Mouse (Mus musculus) heart, embryonic 10.5 days (tissue): Measurements from ENCODE around the gene Pptc7. TPM values are rescaled to one million over a fixed set of nuclear protein-coding genes. Genes with fewer than 3 reads are reported as not detected.
"Not testable (repeated sequence)": the region's sequence is repeated elsewhere in the genome, so short reads cannot be mapped to it uniquely, and the experiment has no call there.

Source experiments
- DNase-seq: peaks from one replicate; pipeline ENCODE4 v3.0.0-alpha.2; 2017; ENCODE audit warnings: low spot score
- H3K27ac ChIP-seq: fragments of 300-500 bp; sonication (generic); 2 replicates; pipeline ENCODE4 v1.5.1; 2016; ENCODE audit warnings: mild to moderate bottlenecking
- H3K27me3 ChIP-seq: fragments of 300-500 bp; sonication (generic); 2 replicates; pipeline ENCODE4 v1.6.1; 2016; ENCODE audit warnings: mild to moderate bottlenecking; ENCODE audit not compliant: poor library complexity, insufficient read depth, severe bottlenecking
- H3K36me3 ChIP-seq: fragments of 300-500 bp; sonication (generic); 2 replicates; pipeline ENCODE4 v1.6.1; 2016; ENCODE audit warnings: mild to moderate bottlenecking, moderate library complexity
- H3K4me1 ChIP-seq: fragments of 300-500 bp; sonication (generic); 2 replicates; pipeline ENCODE4 v1.6.1; 2016; ENCODE audit warnings: mild to moderate bottlenecking
- H3K4me3 ChIP-seq: fragments of 300-500 bp; sonication (generic); 2 replicates; pipeline ENCODE4 v1.5.1; 2016; ENCODE audit warnings: mild to moderate bottlenecking, moderate library complexity
- H3K9me3 ChIP-seq: fragments of 300-500 bp; sonication (generic); 2 replicates; pipeline ENCODE4 v1.6.1; 2016; ENCODE audit warnings: mild to moderate bottlenecking, moderate library complexity
- WGBS: fragments of 180-500 bp; shearing (Covaris S2); methylation state at CpG from one replicate; pipeline ENCODE4 v1.1.7; 2016; 5-methylcytosine and 5-hydroxymethylcytosine counted together
- polyA plus RNA-seq: library from polyadenylated mRNA; unstranded; fragments of >200 nt; fragmentation: Nextera tagmentation; extraction: Ambion mirVana; gene quantifications from 2 replicates; pipeline ENCODE4 v1.2.1, GENCODE M21; 2016

Pptc7 gene
- polyA plus RNA-seq, 1 experiment from 2014 or later: 9.9 TPM

DNA sequence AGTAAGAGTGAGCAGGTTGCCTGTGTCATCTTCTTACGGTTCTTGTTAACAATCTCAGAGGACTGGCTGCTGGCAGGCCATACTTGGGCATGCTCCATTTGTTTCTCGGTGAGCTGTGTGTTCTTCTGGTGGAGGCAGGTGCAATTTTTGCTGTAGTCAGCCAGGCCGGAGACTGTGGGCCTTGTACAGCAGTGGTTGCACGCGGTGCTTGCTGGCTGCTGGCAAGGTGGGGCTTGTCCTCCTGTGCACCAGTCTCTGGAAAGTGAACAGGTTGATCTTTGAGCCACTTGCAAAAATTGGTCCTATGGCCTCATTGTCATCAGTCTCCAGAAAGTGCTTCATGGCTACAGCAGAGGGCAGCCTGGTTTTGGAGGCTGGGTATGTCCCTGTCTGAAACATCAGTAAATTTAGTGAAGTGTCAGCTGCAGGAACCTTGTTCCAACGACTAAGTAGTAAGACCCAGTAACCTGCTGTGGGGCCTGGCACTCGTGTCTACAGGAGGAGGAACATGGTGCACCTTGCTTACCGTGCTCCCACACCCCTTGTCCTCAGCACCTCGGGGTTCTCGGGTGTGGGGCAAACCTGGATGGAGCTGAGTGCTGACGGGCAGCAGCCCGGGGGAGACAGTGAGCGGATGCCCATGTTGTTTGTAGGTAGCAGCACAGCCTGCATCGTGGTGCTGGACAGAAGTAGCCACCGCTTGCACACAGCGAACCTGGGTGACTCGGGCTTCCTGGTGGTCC, 28.9 kb downstream of the Pptc7 start:
- 90% methylated on average over 17 of the region's 17 CpGs for WGBS

GRCm38 (mm10) chr5:122314966-122315667, 31.0 kb downstream of the Pptc7 start:
- no peak for DNase-seq
- H3K4me3 ChIP-seq: no peak overlapping the region
- H3K27ac ChIP-seq: peak overlapping the region; percentile 31; the same call in 1 of the 2 replicates
- WGBS: 71% methylated on average over 20 of the region's 20 CpGs
- H3K36me3 ChIP-seq: peaks cover 66% of the 10 kb centered on the region
- no peaks in the 10 kb centered on the region for H3K27me3 ChIP-seq
- no peaks in the 10 kb centered on the region for H3K9me3 ChIP-seq
- H3K4me1 ChIP-seq: peaks cover 33% of the 10 kb centered on the region

More for the DNA sequence above, 28.9 kb downstream of the Pptc7 start:
- H3K4me3 ChIP-seq: no peak overlapping the region
- no peak overlapping the region for H3K27ac ChIP-seq
- no peaks in the 10 kb centered on the region for H3K27me3 ChIP-seq
- peaks cover 21% of the 10 kb centered on the region for H3K4me1 ChIP-seq
- H3K9me3 ChIP-seq: no peaks in the 10 kb centered on the region
- H3K36me3 ChIP-seq: peaks cover 73% of the 10 kb centered on the region
- DNase-seq: no peak

GRCm38 (mm10) chr5:122317329-122318045, 33.3 kb downstream of the Pptc7 start:
- H3K27ac ChIP-seq: no peak overlapping the region
- no peak overlapping the region for H3K4me3 ChIP-seq
- no peak for DNase-seq
- H3K27me3 ChIP-seq: no peaks in the 10 kb centered on the region
- no peaks in the 10 kb centered on the region for H3K9me3 ChIP-seq
- H3K4me1 ChIP-seq: peaks cover 38% of the 10 kb centered on the region
- WGBS: 69% methylated on average over 11 of the region's 11 CpGs
- H3K36me3 ChIP-seq: peaks cover 66% of the 10 kb centered on the region

DNA sequence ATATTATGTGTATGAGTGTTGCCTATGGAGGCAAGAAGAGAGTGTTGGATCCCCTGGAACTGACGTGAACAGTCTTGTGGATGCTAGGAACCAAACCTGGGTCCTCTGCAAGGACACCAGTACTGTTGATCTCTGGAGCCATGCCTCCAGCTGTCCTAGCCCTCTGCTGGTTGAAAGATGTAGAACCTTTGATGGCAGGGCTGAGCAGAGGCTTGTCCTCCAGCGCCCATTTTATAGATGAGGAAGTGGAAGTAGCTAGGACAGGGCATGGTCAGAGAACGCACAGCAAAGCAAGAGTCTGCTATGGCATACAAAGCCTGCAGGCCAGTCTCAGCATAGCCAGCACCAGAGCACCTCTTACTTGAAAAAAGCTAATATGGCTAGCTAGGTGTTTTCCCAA, 33.9 kb downstream of the Pptc7 start:
- Histone ChIP-seq H3K36me3 (peaks cover 64% of the 10 kb centered on the region), H3K27me3 (no peaks in the 10 kb centered on the region), H3K27ac (no peak overlapping the region), H3K9me3 (no peaks in the 10 kb centered on the region), H3K4me1 (peaks cover 38% of the 10 kb centered on the region), H3K4me3 (no peak overlapping the region)
- DNase-seq: no peak
- 82% methylated on average over 3 of the region's 3 CpGs for WGBS

DNA sequence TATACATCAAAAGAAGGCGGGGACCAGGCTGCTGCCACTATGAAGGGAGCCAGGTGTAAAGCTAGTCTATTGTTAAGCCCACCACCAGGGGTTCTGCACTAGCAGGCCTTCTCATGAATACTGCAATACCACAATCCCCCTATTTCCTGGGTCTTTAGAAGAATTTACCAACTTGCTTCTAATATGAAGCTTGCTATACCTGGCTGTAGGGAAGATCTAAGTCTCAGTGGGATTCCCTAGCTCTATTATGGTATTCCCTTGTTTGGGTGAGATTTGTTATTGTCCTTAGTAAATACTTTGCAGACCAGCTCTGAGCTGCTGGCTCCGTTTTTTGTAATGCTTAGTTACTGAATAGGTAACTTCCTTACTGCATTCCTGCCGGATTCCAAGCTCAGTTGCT, 34.8 kb downstream of the Pptc7 start:
- DNase-seq, H3K27me3 ChIP-seq, H3K4me3 ChIP-seq, H3K9me3 ChIP-seq: not testable (repeated sequence)
- 85% methylated on average over 3 of the region's 3 CpGs for WGBS
- H3K36me3 ChIP-seq: peaks cover 58% of the 10 kb centered on the region
- H3K27ac ChIP-seq: peak overlapping the region; percentile 79; the same call in 1 of the 2 replicates
- peaks cover 38% of the 10 kb centered on the region for H3K4me1 ChIP-seq

- Histone ChIP-seq H3K27ac (peak overlapping the region; percentile 79), H3K4me3 (no peak overlapping the region), H3K36me3 (peaks cover 62% of the 10 kb centered on the region), H3K27me3 (no peaks in the 10 kb centered on the region), H3K4me1 (peaks cover 32% of the 10 kb centered on the region), H3K9me3 (no peaks in the 10 kb centered on the region)
- 68% methylated on average over 14 of the region's 14 CpGs for WGBS
- no peak for DNase-seq
Measured at GRCm38 (mm10) chr5:122319474-122320204, 35.5 kb downstream of the Pptc7 start.

- Histone ChIP-seq H3K27ac (peak overlapping the region; percentile 79; the same call in 1 of the 2 replicates), H3K36me3 (peaks cover 62% of the 10 kb centered on the region), H3K4me3 (no peak overlapping the region), H3K27me3 (no peaks in the 10 kb centered on the region), H3K9me3 (no peaks in the 10 kb centered on the region), H3K4me1 (peaks cover 26% of the 10 kb centered on the region)
- 68% methylated on average over 12 of the region's 12 CpGs for WGBS
- no peak for DNase-seq
Measured at GRCm38 (mm10) chr5:122320205-122320781, 36.1 kb downstream of the Pptc7 start.

- Histone ChIP-seq H3K9me3 (no peaks in the 10 kb centered on the region), H3K27me3 (no peaks in the 10 kb centered on the region), H3K4me1 (peaks cover 16% of the 10 kb centered on the region), H3K27ac (no peak overlapping the region), H3K36me3 (peaks cover 51% of the 10 kb centered on the region), H3K4me3 (no peak overlapping the region)
- WGBS: 80% methylated on average over 8 of the region's 8 CpGs
- DNase-seq: no peak
Measured at GRCm38 (mm10) chr5:122323523-122323922, 39.4 kb downstream of the Pptc7 start.

GRCm38 (mm10) chr5:122324608-122325431, 40.7 kb downstream of the Pptc7 start:
- WGBS: 88% methylated on average over 23 of the region's 23 CpGs
- Histone ChIP-seq H3K36me3 (peaks cover 49% of the 10 kb centered on the region), H3K4me1 (peaks cover 8% of the 10 kb centered on the region), H3K9me3 (no peaks in the 10 kb centered on the region), H3K27ac (no peak overlapping the region), H3K27me3 (no peaks in the 10 kb centered on the region), H3K4me3 (no peak overlapping the region)
- DNase-seq: no peak

DNA sequence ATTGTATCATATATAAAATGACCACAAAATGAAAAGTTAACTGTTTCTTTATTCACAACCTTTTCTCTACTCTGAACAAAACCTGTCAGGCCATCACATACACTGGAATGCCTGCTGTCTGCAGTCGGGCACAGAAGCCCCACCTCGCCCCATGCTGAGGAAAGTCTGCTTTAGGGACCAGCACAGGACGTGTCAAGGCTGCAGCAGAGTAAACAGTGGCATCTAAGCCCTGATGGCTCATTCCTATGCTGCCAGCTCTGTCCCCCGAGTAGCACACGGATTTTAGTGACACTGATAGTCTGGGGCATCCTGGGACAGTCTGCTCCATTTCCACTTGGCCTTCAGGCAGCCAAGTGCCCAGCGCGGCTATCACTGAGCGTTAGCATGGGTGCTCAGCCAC, 41.3 kb downstream of the Pptc7 start:
- Histone ChIP-seq H3K4me3 (no peak overlapping the region), H3K27me3 (no peaks in the 10 kb centered on the region), H3K36me3 (peaks cover 43% of the 10 kb centered on the region), H3K27ac (no peak overlapping the region), H3K9me3 (no peaks in the 10 kb centered on the region), H3K4me1 (peaks cover 1% of the 10 kb centered on the region; the same call in 1 of the 2 replicates)
- DNase-seq: no peak
- 86% methylated on average over 8 of the region's 8 CpGs for WGBS

GRCm38 (mm10) chr5:122327283-122327682, 43.1 kb downstream of the Pptc7 start:
- no peaks in the 10 kb centered on the region for H3K9me3 ChIP-seq
- peaks cover 32% of the 10 kb centered on the region for H3K36me3 ChIP-seq
- H3K27ac ChIP-seq: no peak overlapping the region
- H3K4me1 ChIP-seq: no peaks in the 10 kb centered on the region
- no peak for DNase-seq
- WGBS: 90% methylated on average over 3 of the region's 3 CpGs
- H3K4me3 ChIP-seq: no peak overlapping the region
- H3K27me3 ChIP-seq: no peaks in the 10 kb centered on the region
